Mouse (Mus musculus) inflammation-experienced regulatory T-cells, adult 6 months (primary cell): ENCODE measurements around the gene Ube2m. TPM values are rescaled to one million over a fixed set of nuclear protein-coding genes. Genes with fewer than 3 reads are reported as not detected.

Source experiments
- ATAC-seq: one replicate; pipeline ENCODE4 v1.8.0; 2017
- polyA plus RNA-seq, 3 experiments: library from polyadenylated mRNA; unstranded; fragments of 100-300 nt; shearing (Covaris generic); gene quantifications; one replicate each; pipeline ENCODE4 v1.2.1; 2017

The Ube2m gene
- polyA plus RNA-seq, 3 experiments from 2014 or later = 14.9 to 21.8 (median 16.4) TPM

- no peak for ATAC-seq
Observed at GRCm38 (mm10) chr7:13033451-13034147, 4.5 kb downstream of the Ube2m start.

- ATAC-seq = no peak
Observed at GRCm38 (mm10) chr7:13032541-13032940, 5.5 kb downstream of the Ube2m start.

- no peak for ATAC-seq
Observed at GRCm38 (mm10) chr7:13031983-13032382, 6.1 kb downstream of the Ube2m start.

GRCm38 (mm10) chr7:13031069-13031468 is 7.0 kb downstream of the Ube2m start:
- ATAC-seq = no peak

GRCm38 (mm10) chr7:13028986-13029385 is 9.1 kb downstream of the Ube2m start:
- no peak for ATAC-seq

- ATAC-seq = no peak
Observed at GRCm38 (mm10) chr7:13025511-13026112, 12.5 kb downstream of the Ube2m start.

GRCm38 (mm10) chr7:13024805-13025204 is 13.3 kb downstream of the Ube2m start:
- ATAC-seq = peak; percentile 14

GRCm38 (mm10) chr7:13023928-13024731 is 13.9 kb downstream of the Ube2m start:
- ATAC-seq = peak; percentile 81

GRCm38 (mm10) chr7:13022773-13023535 is 15.1 kb downstream of the Ube2m start:
- peak; percentile 18 for ATAC-seq

GRCm38 (mm10) chr7:13015217-13015616 is 22.9 kb downstream of the Ube2m start:
- ATAC-seq = no peak

GRCm38 (mm10) chr7:13014275-13014839 is 23.7 kb downstream of the Ube2m start:
- no peak for ATAC-seq

GRCm38 (mm10) chr7:13013671-13014070 is 24.4 kb downstream of the Ube2m start:
- no peak for ATAC-seq

- ATAC-seq = no peak
Observed at GRCm38 (mm10) chr7:13010005-13010908, 27.8 kb downstream of the Ube2m start, which contains the start of gene Zbtb45. TSS of gene Zbtb45 (minus strand) at chr7:13010034.

GRCm38 (mm10) chr7:13009143-13010004 is 28.7 kb downstream of the Ube2m start:
- peak; percentile 89 for ATAC-seq

GRCm38 (mm10) chr7:13007341-13008092 is 30.6 kb downstream of the Ube2m start:
- ATAC-seq = no peak

GRCm38 (mm10) chr7:13006531-13006930 is 31.5 kb downstream of the Ube2m start:
- no peak for ATAC-seq

GRCm38 (mm10) chr7:13006011-13006410 is 32.1 kb downstream of the Ube2m start:
- no peak for ATAC-seq

- no peak for ATAC-seq
Observed at GRCm38 (mm10) chr7:13003380-13003779, 34.7 kb downstream of the Ube2m start.

- ATAC-seq = no peak
Observed at GRCm38 (mm10) chr7:13001584-13001983, 36.5 kb downstream of the Ube2m start.
